Mouse (Mus musculus): ENCODE results near the gene Ankrd63. TPM values are rescaled to one million over a fixed set of nuclear protein-coding genes. Genes with fewer than 3 reads are reported as not detected.

Gene Ankrd63
- polyA plus RNA-seq, 1 experiment: not detected

- H3K4me1 ChIP-seq (ENCODE audit: control insufficient read depth, insufficient read depth, low read length): no peaks in the 10 kb centered on the region
- no peak overlapping the region for H3K27ac ChIP-seq (ENCODE audit: insufficient read depth, low read length)
- no peak overlapping the region for H3K4me3 ChIP-seq (ENCODE audit: insufficient read depth, low read length)
- TF ChIP-seq POLR2A (IDR thresholded peaks at IDR 0.05; ENCODE audit: low read depth, low read length) (no peak), CTCF (IDR thresholded peaks at IDR 0.05; ENCODE audit: borderline replicate concordance, insufficient read depth, low read length) (no peak)
Observed at GRCm38 (mm10) chr2:118695677-118696232, 8.0 kb downstream of the Ankrd63 start.

GRCm38 (mm10) chr2:118693370-118693966, 10.3 kb downstream of the Ankrd63 start:
- H3K4me3 ChIP-seq (ENCODE audit: insufficient read depth, low read length): no peak overlapping the region
- H3K4me1 ChIP-seq (ENCODE audit: control insufficient read depth, insufficient read depth, low read length): no peaks in the 10 kb centered on the region
- H3K27ac ChIP-seq (ENCODE audit: insufficient read depth, low read length): no peak overlapping the region
- TF ChIP-seq POLR2A (IDR thresholded peaks at IDR 0.05; ENCODE audit: low read depth, low read length): no peak
- no peak; the same call in 1 of the 2 replicates for TF ChIP-seq CTCF (IDR thresholded peaks at IDR 0.05; ENCODE audit: borderline replicate concordance, insufficient read depth, low read length)

GRCm38 (mm10) chr2:118689875-118690274, 13.9 kb downstream of the Ankrd63 start:
- Histone ChIP-seq H3K27ac (ENCODE audit: insufficient read depth, low read length) (no peak overlapping the region), H3K4me1 (ENCODE audit: control insufficient read depth, insufficient read depth, low read length) (no peaks in the 10 kb centered on the region), H3K4me3 (ENCODE audit: insufficient read depth, low read length) (no peak overlapping the region)
- TF ChIP-seq CTCF (IDR thresholded peaks at IDR 0.05; ENCODE audit: borderline replicate concordance, insufficient read depth, low read length) (no peak), POLR2A (IDR thresholded peaks at IDR 0.05; ENCODE audit: low read depth, low read length) (no peak)

GRCm38 (mm10) chr2:118687791-118688190, 16.0 kb downstream of the Ankrd63 start:
- H3K4me3 ChIP-seq (ENCODE audit: insufficient read depth, low read length): no peak overlapping the region
- H3K4me1 ChIP-seq (ENCODE audit: control insufficient read depth, insufficient read depth, low read length): no peaks in the 10 kb centered on the region
- no peak overlapping the region for H3K27ac ChIP-seq (ENCODE audit: insufficient read depth, low read length)
- no peak for TF ChIP-seq POLR2A (IDR thresholded peaks at IDR 0.05; ENCODE audit: low read depth, low read length)
- TF ChIP-seq CTCF (IDR thresholded peaks at IDR 0.05; ENCODE audit: borderline replicate concordance, insufficient read depth, low read length): no peak

- Histone ChIP-seq H3K4me3 (ENCODE audit: insufficient read depth, low read length) (no peak overlapping the region), H3K27ac (ENCODE audit: insufficient read depth, low read length) (no peak overlapping the region), H3K4me1 (ENCODE audit: control insufficient read depth, insufficient read depth, low read length) (no peaks in the 10 kb centered on the region)
- no peak for TF ChIP-seq POLR2A (IDR thresholded peaks at IDR 0.05; ENCODE audit: low read depth, low read length)
- no peak for TF ChIP-seq CTCF (IDR thresholded peaks at IDR 0.05; ENCODE audit: borderline replicate concordance, insufficient read depth, low read length)
Observed at GRCm38 (mm10) chr2:118686693-118687092, 17.1 kb downstream of the Ankrd63 start.

GRCm38 (mm10) chr2:118685088-118685487, 18.7 kb downstream of the Ankrd63 start:
- Histone ChIP-seq H3K4me1 (ENCODE audit: control insufficient read depth, insufficient read depth, low read length) (no peaks in the 10 kb centered on the region), H3K27ac (ENCODE audit: insufficient read depth, low read length) (no peak overlapping the region), H3K4me3 (ENCODE audit: insufficient read depth, low read length) (no peak overlapping the region)
- TF ChIP-seq POLR2A (IDR thresholded peaks at IDR 0.05; ENCODE audit: low read depth, low read length) (no peak), CTCF (IDR thresholded peaks at IDR 0.05; ENCODE audit: borderline replicate concordance, insufficient read depth, low read length) (no peak)

- Histone ChIP-seq H3K27ac (ENCODE audit: insufficient read depth, low read length) (no peak overlapping the region), H3K4me1 (ENCODE audit: control insufficient read depth, insufficient read depth, low read length) (no peaks in the 10 kb centered on the region), H3K4me3 (ENCODE audit: insufficient read depth, low read length) (no peak overlapping the region)
- TF ChIP-seq CTCF (IDR thresholded peaks at IDR 0.05; ENCODE audit: borderline replicate concordance, insufficient read depth, low read length) (no peak), POLR2A (IDR thresholded peaks at IDR 0.05; ENCODE audit: low read depth, low read length) (no peak)
Observed at GRCm38 (mm10) chr2:118682544-118683260, 21.1 kb downstream of the Ankrd63 start.

- Histone ChIP-seq H3K27ac (ENCODE audit: insufficient read depth, low read length) (no peak overlapping the region), H3K4me1 (ENCODE audit: control insufficient read depth, insufficient read depth, low read length) (no peaks in the 10 kb centered on the region), H3K4me3 (ENCODE audit: insufficient read depth, low read length) (no peak overlapping the region)
- TF ChIP-seq CTCF (IDR thresholded peaks at IDR 0.05; ENCODE audit: borderline replicate concordance, insufficient read depth, low read length) (no peak), POLR2A (IDR thresholded peaks at IDR 0.05; ENCODE audit: low read depth, low read length) (no peak)
Observed at GRCm38 (mm10) chr2:118680926-118681325, 22.8 kb downstream of the Ankrd63 start.

GRCm38 (mm10) chr2:118679577-118679976, 24.2 kb downstream of the Ankrd63 start:
- H3K4me1 ChIP-seq (ENCODE audit: control insufficient read depth, insufficient read depth, low read length): no peaks in the 10 kb centered on the region
- no peak for TF ChIP-seq CTCF (IDR thresholded peaks at IDR 0.05; ENCODE audit: borderline replicate concordance, insufficient read depth, low read length)
- no peak for TF ChIP-seq POLR2A (IDR thresholded peaks at IDR 0.05; ENCODE audit: low read depth, low read length)
- H3K4me3 ChIP-seq (ENCODE audit: insufficient read depth, low read length): no peak overlapping the region
- H3K27ac ChIP-seq (ENCODE audit: insufficient read depth, low read length): no peak overlapping the region

- H3K27ac ChIP-seq (ENCODE audit: insufficient read depth, low read length): no peak overlapping the region
- no peak overlapping the region for H3K4me3 ChIP-seq (ENCODE audit: insufficient read depth, low read length)
- no peaks in the 10 kb centered on the region for H3K4me1 ChIP-seq (ENCODE audit: control insufficient read depth, insufficient read depth, low read length)
- TF ChIP-seq CTCF (IDR thresholded peaks at IDR 0.05; ENCODE audit: borderline replicate concordance, insufficient read depth, low read length) (no peak), POLR2A (IDR thresholded peaks at IDR 0.05; ENCODE audit: low read depth, low read length) (no peak)
Observed at GRCm38 (mm10) chr2:118677817-118678216, 25.9 kb downstream of the Ankrd63 start.
